Comparison of ENCODE assay signal across 10 mouse cellular contexts in genomic region chr2:52901300-52902013, GRCm38 (mm10). TPM values are rescaled to one million over a fixed set of nuclear protein-coding genes. Genes with fewer than 3 reads are reported as not detected.
DNase-seq lines count a peak whose midpoint lies in the region; ATAC-seq lines count a peak whose summit lies in the region.
"Had no signal": no experiment of that assay in that cellular context is flagged by ENCODE, and none has a peak within 500 bp of the region (broad histone marks: within the 10 kb centered on the region; RNA-seq: fewer than 3 reads in every experiment).

No protein-coding gene starts in this region.

- H3K4me3 ChIP-seq in heart, embryonic 11.5 days (ENCODE audit: low read depth, low read length) = no peak overlapping the region
- H3K4me3 ChIP-seq: heart, embryonic 10.5 days had no signal

- H3K9ac ChIP-seq in heart, embryonic 11.5 days (ENCODE audit: low read depth, low read length) = no peak overlapping the region

- no peaks in the 10 kb centered on the region for H3K27me3 ChIP-seq in heart, embryonic 11.5 days (ENCODE audit: control insufficient read depth, insufficient read depth, low read length)

- H3K4me2 ChIP-seq in heart, embryonic 11.5 days = no peak overlapping the region

- WGBS in heart, embryonic 11.5 days (ENCODE audit: insufficient replicate concordance) = 84% methylated on average over 6 of the region's 6 CpGs

- no peak overlapping the region for H3K27ac ChIP-seq in heart, embryonic 11.5 days (ENCODE audit: low read depth, low read length)
- H3K27ac ChIP-seq: heart, embryonic 10.5 days had no signal

- H3K4me1 ChIP-seq in heart, embryonic 11.5 days (ENCODE audit: control insufficient read depth, insufficient read depth, low read length) = no peaks in the 10 kb centered on the region

- DNase-seq in frontal cortex, postnatal 36 days (ENCODE audit: low spot score in 2 of 2) = peak; percentile 30 to 42
- DNase-seq in frontal cortex, postnatal 14 days (ENCODE audit: low spot score in 2 of 2) = no peak
- DNase-seq in brain, adult 2 months (ENCODE audit: low read depth, low spot score) = peak; percentile 71
- DNase-seq in thymus, postnatal 10 days (ENCODE audit: low spot score in 2 of 2) = no peak
- no peak for DNase-seq in thymus, postnatal 4 days
- DNase-seq: kidney, adult 18-20 months had no signal

- no peaks in the 10 kb centered on the region for H3K9me3 ChIP-seq in heart, embryonic 11.5 days (replicated peaks; ENCODE audit: control insufficient read depth, low read length)
- H3K9me3 ChIP-seq: heart, embryonic 10.5 days had no signal

- peak; percentile 78 for ATAC-seq in common myeloid progenitor, adult 5-6 weeks (replicated peaks; ENCODE audit: low read depth, poor library complexity, severe bottlenecking)
- ATAC-seq in hematopoietic stem cell, adult 5-6 weeks (replicated peaks in 1 of 2; ENCODE audit: insufficient read depth in 1 of 2, low FRiP score in 2 of 2, low TSS enrichment in 1 of 2, low read depth in 1 of 2, poor library complexity in 2 of 2, severe bottlenecking in 2 of 2) = peak; percentile 30 to 66; a peak in 3 of 4 replicates
- ATAC-seq in heart, embryonic 11.5 days (replicated peaks; ENCODE audit: insufficient number of reproducible peaks, low FRiP score, low TSS enrichment) = no peak

- no peaks in the 10 kb centered on the region for H3K36me3 ChIP-seq in heart, embryonic 11.5 days (ENCODE audit: control insufficient read depth, insufficient read depth, low read length)
- H3K36me3 ChIP-seq: heart, embryonic 10.5 days had no signal

RNA-seq across cellular contexts. Expression of gene Fmnl2, which starts 43.8 kb away (rescaled TPM):
- total RNA-seq in common myeloid progenitor, adult 5-6 weeks (2017) = 3.5 and 5.8 TPM in 2 replicates
- 17.3 and 20.6 TPM in 2 replicates for total RNA-seq in hematopoietic stem cell, adult 5-6 weeks (2017)
- 1.7 and 2.0 TPM in 2 replicates for polyA plus RNA-seq in heart, embryonic 11.5 days (2014; fragmentation: Nextera tagmentation; extraction: Ambion mirVana)

Comparison
In these comparisons a context has a peak if more than half of its experiments do, and no peak if none do; other contexts are left out.
1. DNase-seq: peak in frontal cortex, postnatal 36 days (2 of 2) and brain, adult 2 months (single experiment); none in frontal cortex, postnatal 14 days (0 of 2), thymus, postnatal 10 days (0 of 2) and thymus, postnatal 4 days (single experiment).